Mouse (Mus musculus) embryonic facial prominence, embryonic 10.5 days (tissue): ENCODE measurements around the gene Nubp1. TPM values are rescaled to one million over a fixed set of nuclear protein-coding genes. Genes with fewer than 3 reads are reported as not detected.

Experiments
- DNase-seq: peaks from one replicate; pipeline ENCODE4 v3.0.0-alpha.2; 2017; ENCODE audit warnings: low spot score
- H3K27ac ChIP-seq: fragments of 300-500 bp; sonication (generic); replicated peaks from 2 replicates; pipeline ENCODE4 v1.5.1; 2016; ENCODE audit warnings: mild to moderate bottlenecking
- H3K27me3 ChIP-seq: fragments of 300-500 bp; sonication (generic); replicated peaks from 2 replicates; pipeline ENCODE4 v1.6.1; 2016; ENCODE audit warnings: low read depth, mild to moderate bottlenecking; ENCODE audit not compliant: poor library complexity, severe bottlenecking
- H3K36me3 ChIP-seq: fragments of 300-500 bp; sonication (generic); replicated peaks from 2 replicates; pipeline ENCODE4 v1.6.1; 2016; ENCODE audit warnings: mild to moderate bottlenecking, moderate library complexity
- H3K4me1 ChIP-seq: fragments of 300-500 bp; sonication (generic); 2 replicates; pipeline ENCODE4 v1.6.1; 2016
- H3K4me3 ChIP-seq: fragments of 300-500 bp; sonication (generic); 2 replicates; pipeline ENCODE4 v1.5.1; 2016; ENCODE audit warnings: mild to moderate bottlenecking, moderate library complexity
- H3K9me3 ChIP-seq: fragments of 300-500 bp; sonication (generic); 2 replicates; pipeline ENCODE4 v1.6.1; 2016; ENCODE audit warnings: mild to moderate bottlenecking
- WGBS: fragments of 180-500 bp; shearing (Covaris S2); methylation state at CpG from one replicate; pipeline ENCODE4 v1.1.7; 2016; 5-methylcytosine and 5-hydroxymethylcytosine counted together
- polyA plus RNA-seq: library from polyadenylated mRNA; unstranded; fragments of >200 nt; fragmentation: Nextera tagmentation; extraction: Ambion mirVana; gene quantifications from 2 replicates; pipeline ENCODE4 v1.2.1, GENCODE M21; 2016

The Nubp1 gene
- polyA plus RNA-seq, 1 experiment from 2014 or later, result 88.3 TPM

GRCm38 (mm10) chr16:10453872-10454582 lies 42.3 kb downstream of the Nubp1 start:
- Histone ChIP-seq H3K9me3 (no peaks in the 10 kb centered on the region), H3K27me3 (no peaks in the 10 kb centered on the region), H3K36me3 (no peaks in the 10 kb centered on the region), H3K4me1 (peaks cover 13% of the 10 kb centered on the region), H3K4me3 (no peak overlapping the region), H3K27ac (no peak overlapping the region)
- WGBS, result 83% methylated on average over 6 of the region's 6 CpGs
- no peak for DNase-seq

- 45% methylated on average over 3 of the region's 3 CpGs for WGBS
- Histone ChIP-seq H3K4me3 (no peak overlapping the region), H3K9me3 (no peaks in the 10 kb centered on the region), H3K27ac (no peak overlapping the region), H3K36me3 (no peaks in the 10 kb centered on the region), H3K4me1 (peaks cover 13% of the 10 kb centered on the region), H3K27me3 (no peaks in the 10 kb centered on the region)
- no peak for DNase-seq
These were observed 42.8 kb downstream of the Nubp1 start for GRCm38 (mm10) chr16:10454583-10454974.

- no peak for DNase-seq
- H3K36me3 ChIP-seq, result no peaks in the 10 kb centered on the region
- 78% methylated on average over 2 of the region's 2 CpGs for WGBS
- H3K9me3 ChIP-seq, result no peaks in the 10 kb centered on the region
- H3K27me3 ChIP-seq, result no peaks in the 10 kb centered on the region
- H3K4me1 ChIP-seq, result peaks cover 3% of the 10 kb centered on the region; the same call in 1 of the 2 replicates
- no peak overlapping the region for H3K27ac ChIP-seq
- no peak overlapping the region for H3K4me3 ChIP-seq
These were observed 48.4 kb downstream of the Nubp1 start for GRCm38 (mm10) chr16:10460188-10460587.

GRCm38 (mm10) chr16:10461178-10461577 lies 49.4 kb downstream of the Nubp1 start:
- peaks cover 4% of the 10 kb centered on the region; the same call in 1 of the 2 replicates for H3K4me1 ChIP-seq
- WGBS, result 80% methylated on average over 2 of the region's 2 CpGs

GRCm38 (mm10) chr16:10465011-10465681 lies 53.4 kb downstream of the Nubp1 start:
- Histone ChIP-seq H3K36me3 (no peaks in the 10 kb centered on the region), H3K27me3 (no peaks in the 10 kb centered on the region)
- 24% methylated on average over 4 of the region's 4 CpGs for WGBS

More at GRCm38 (mm10) chr16:10461178-10461577, 49.4 kb downstream of the Nubp1 start:
- Histone ChIP-seq H3K36me3 (no peaks in the 10 kb centered on the region), H3K27me3 (no peaks in the 10 kb centered on the region), H3K27ac (no peak overlapping the region), H3K9me3 (no peaks in the 10 kb centered on the region), H3K4me3 (no peak overlapping the region)
- no peak for DNase-seq

GRCm38 (mm10) chr16:10467391-10468107 lies 55.8 kb downstream of the Nubp1 start:
- H3K27ac ChIP-seq, result no peak overlapping the region
- no peak for DNase-seq
- no peaks in the 10 kb centered on the region for H3K27me3 ChIP-seq
- no peaks in the 10 kb centered on the region for H3K9me3 ChIP-seq
- no peak overlapping the region for H3K4me3 ChIP-seq
- WGBS, result 30% methylated on average over 11 of the region's 11 CpGs
- H3K4me1 ChIP-seq, result peaks cover 7% of the 10 kb centered on the region; the same call in 1 of the 2 replicates
- no peaks in the 10 kb centered on the region for H3K36me3 ChIP-seq

More at GRCm38 (mm10) chr16:10465011-10465681, 53.4 kb downstream of the Nubp1 start:
- DNase-seq, result no peak
- Histone ChIP-seq H3K4me3 (no peak overlapping the region), H3K4me1 (peaks cover 7% of the 10 kb centered on the region; the same call in 1 of the 2 replicates), H3K9me3 (no peaks in the 10 kb centered on the region), H3K27ac (no peak overlapping the region)

GRCm38 (mm10) chr16:10468201-10468600 lies 56.5 kb downstream of the Nubp1 start:
- no peaks in the 10 kb centered on the region for H3K9me3 ChIP-seq
- H3K27me3 ChIP-seq, result no peaks in the 10 kb centered on the region
- H3K4me3 ChIP-seq, result no peak overlapping the region
- no peak for DNase-seq
- H3K27ac ChIP-seq, result no peak overlapping the region
- 78% methylated on average over 1 of the region's 1 CpGs for WGBS
- H3K36me3 ChIP-seq, result no peaks in the 10 kb centered on the region
- peaks cover 7% of the 10 kb centered on the region; the same call in 1 of the 2 replicates for H3K4me1 ChIP-seq

- no peak overlapping the region for H3K27ac ChIP-seq
- no peaks in the 10 kb centered on the region for H3K9me3 ChIP-seq
- H3K27me3 ChIP-seq, result no peaks in the 10 kb centered on the region
- 0 out of 2 replicates have a peak, but pooled peaks cover 2% of the 10 kb centered on the region for H3K4me1 ChIP-seq
- WGBS, result 93% methylated on average over 3 of the region's 3 CpGs
- H3K4me3 ChIP-seq, result no peak overlapping the region
- no peaks in the 10 kb centered on the region for H3K36me3 ChIP-seq
- DNase-seq, result no peak
These were observed 60.2 kb downstream of the Nubp1 start for GRCm38 (mm10) chr16:10471950-10472349.

Other genes with a start within 250 kb of the Nubp1 start
- gene Rpl39l, start 241.7 kb upstream of the Nubp1 start, polyA plus RNA-seq, result 0.30 TPM in 1 of 2 replicates, not detected in the other
- 1.7 and 2.2 TPM in 2 replicates for gene Atf7ip2, start 219.2 kb upstream of the Nubp1 start, polyA plus RNA-seq
- gene Emp2, start 98.0 kb upstream of the Nubp1 start, polyA plus RNA-seq, result 2.1 and 3.2 TPM in 2 replicates
- 0.07 TPM in 1 of 2 replicates, not detected in the other for gene Tekt5, start 16.5 kb upstream of the Nubp1 start, polyA plus RNA-seq
- 20.6 and 21.4 TPM in 2 replicates for gene Tvp23a, start 35.4 kb downstream of the Nubp1 start, polyA plus RNA-seq
- 0.06 and 0.26 TPM in 2 replicates for gene Ciita, start 68.1 kb downstream of the Nubp1 start, polyA plus RNA-seq
- gene Dexi, start 131.1 kb downstream of the Nubp1 start, polyA plus RNA-seq, result 18.5 and 19.3 TPM in 2 replicates
- gene Clec16a, start 133.4 kb downstream of the Nubp1 start, polyA plus RNA-seq, result 30.6 and 30.7 TPM in 2 replicates